Mouse (Mus musculus) liver, adult 2 months (tissue): ENCODE data around the gene Sorl1. TPM values are rescaled to one million over a fixed set of nuclear protein-coding genes. Genes with fewer than 3 reads are reported as not detected.

Source experiments
- DNase-seq: peaks from one replicate; pipeline ENCODE4 v3.0.0-alpha.2; 2011; ENCODE audit warnings: low read depth, low spot score; ENCODE audit errors: extremely low read depth
- H3K27ac ChIP-seq: fragments of 200-500 bp; replicated peaks from 2 replicates; pipeline ENCODE4 v1.5.1; 2012; ENCODE audit warnings: low read depth, mild to moderate bottlenecking, control low read depth, inconsistent platforms, low read length; ENCODE audit not compliant: insufficient read depth
- H3K27me3 ChIP-seq: fragments of 200-500 bp; 2 replicates; pipeline ENCODE4 v1.6.1; 2012; ENCODE audit warnings: mild to moderate bottlenecking, moderate library complexity, low read length, inconsistent platforms; ENCODE audit not compliant: control insufficient read depth, insufficient read depth
- H3K36me3 ChIP-seq: fragments of 200-500 bp; 2 replicates; pipeline ENCODE4 v1.6.1; 2012; ENCODE audit warnings: low read length, inconsistent platforms; ENCODE audit not compliant: control insufficient read depth, insufficient read depth
- H3K4me1 ChIP-seq: fragments of 200-500 bp; 2 replicates; pipeline ENCODE4 v1.6.1; 2011; ENCODE audit warnings: low read length; ENCODE audit not compliant: control insufficient read depth, insufficient read depth
- H3K4me3 ChIP-seq: fragments of 200-500 bp; 2 replicates; pipeline ENCODE4 v1.5.1; 2011; ENCODE audit warnings: low read depth, mild to moderate bottlenecking, control low read depth, low read length, moderate library complexity; ENCODE audit not compliant: insufficient read depth
- H3K79me2 ChIP-seq: fragments of 200-500 bp; 2 replicates; pipeline ENCODE4 v1.6.1; 2012; ENCODE audit warnings: inconsistent platforms, mild to moderate bottlenecking, low read length, moderate library complexity; ENCODE audit not compliant: control insufficient read depth, insufficient read depth
- H3K9ac ChIP-seq: fragments of 200-500 bp; 2 replicates; pipeline ENCODE4 v1.6.1; 2012; ENCODE audit warnings: low read depth, mild to moderate bottlenecking, control low read depth, inconsistent platforms, low read length
- CTCF ChIP-seq: fragments of 200-500 bp; IDR thresholded peaks from 2 replicates; pipeline ENCODE4 v1.5.1; 2011; ENCODE audit warnings: low read depth, low read length, control low read depth
- POLR2A ChIP-seq: fragments of 200-500 bp; IDR thresholded peaks from 2 replicates; pipeline ENCODE4 v1.6.1; 2011; ENCODE audit warnings: low read length, control low read depth; ENCODE audit not compliant: insufficient read depth; ENCODE audit errors: extremely low read depth
- WGBS: fragments of 180-500 bp; shearing (Covaris S2); methylation state at CpG from one replicate; pipeline ENCODE4 v1.1.7; 2018; 5-methylcytosine and 5-hydroxymethylcytosine counted together
- polyA plus RNA-seq: library from polyadenylated mRNA; depleted of rRNA; stranded (reverse); fragments of >200 nt; gene quantifications from 2 replicates; pipeline ENCODE4 v1.2.3, GENCODE M21; 2012
- total RNA-seq: library from RNA; depleted of rRNA; stranded (reverse); fragments of >200 nt; gene quantifications from 2 replicates; pipeline ENCODE4 v1.2.3, GENCODE M21; 2014

Gene Sorl1
- total and polyA plus RNA-seq, 2 experiments: 1.4 to 2.3 TPM

GRCm38 (mm10) chr9:42022318-42022717 is 101.8 kb downstream of the Sorl1 start:
- no peak for DNase-seq
- Histone ChIP-seq H3K36me3 (no peaks in the 10 kb centered on the region), H3K9ac (no peak overlapping the region), H3K4me1 (no peaks in the 10 kb centered on the region), H3K27me3 (no peaks in the 10 kb centered on the region), H3K79me2 (no peaks in the 10 kb centered on the region), H3K4me3 (no peak overlapping the region), H3K27ac (no peak overlapping the region)
- TF ChIP-seq CTCF (no peak), POLR2A (no peak)
- 90% methylated on average over 12 of the region's 12 CpGs for WGBS

- TF ChIP-seq POLR2A: no peak
- TF ChIP-seq CTCF: no peak
- Histone ChIP-seq H3K27ac (no peak overlapping the region), H3K27me3 (no peaks in the 10 kb centered on the region), H3K4me3 (no peak overlapping the region), H3K79me2 (no peaks in the 10 kb centered on the region), H3K4me1 (no peaks in the 10 kb centered on the region), H3K9ac (no peak overlapping the region), H3K36me3 (no peaks in the 10 kb centered on the region)
- WGBS: 49% methylated on average over 7 of the region's 7 CpGs
- no peak for DNase-seq
Observed at GRCm38 (mm10) chr9:42019308-42020031, 104.6 kb downstream of the Sorl1 start.

- no peak for TF ChIP-seq CTCF
- TF ChIP-seq POLR2A: no peak
- H3K27me3 ChIP-seq: no peaks in the 10 kb centered on the region
- no peak overlapping the region for H3K4me3 ChIP-seq
Observed at GRCm38 (mm10) chr9:42008501-42008900, 115.6 kb downstream of the Sorl1 start.

GRCm38 (mm10) chr9:42005101-42005500 is 119.0 kb downstream of the Sorl1 start:
- DNase-seq: no peak

More at GRCm38 (mm10) chr9:42008501-42008900, 115.6 kb downstream of the Sorl1 start:
- H3K27ac ChIP-seq: no peak overlapping the region
- no peaks in the 10 kb centered on the region for H3K79me2 ChIP-seq
- no peak for DNase-seq
- no peaks in the 10 kb centered on the region for H3K36me3 ChIP-seq
- H3K4me1 ChIP-seq: no peaks in the 10 kb centered on the region
- 92% methylated on average over 5 of the region's 5 CpGs for WGBS
- no peak overlapping the region for H3K9ac ChIP-seq

GRCm38 (mm10) chr9:42004140-42004539 is 120.0 kb downstream of the Sorl1 start:
- TF ChIP-seq CTCF: no peak
- no peak for TF ChIP-seq POLR2A
- no peaks in the 10 kb centered on the region for H3K36me3 ChIP-seq
- no peak overlapping the region for H3K9ac ChIP-seq
- no peaks in the 10 kb centered on the region for H3K79me2 ChIP-seq
- H3K4me1 ChIP-seq: no peaks in the 10 kb centered on the region
- H3K27me3 ChIP-seq: no peaks in the 10 kb centered on the region
- no peak overlapping the region for H3K27ac ChIP-seq
- no peak for DNase-seq
- no peak overlapping the region for H3K4me3 ChIP-seq
- 83% methylated on average over 4 of the region's 4 CpGs for WGBS

More at GRCm38 (mm10) chr9:42005101-42005500, 119.0 kb downstream of the Sorl1 start:
- Histone ChIP-seq H3K79me2 (no peaks in the 10 kb centered on the region), H3K36me3 (no peaks in the 10 kb centered on the region), H3K4me3 (no peak overlapping the region), H3K9ac (no peak overlapping the region), H3K27me3 (no peaks in the 10 kb centered on the region), H3K4me1 (no peaks in the 10 kb centered on the region), H3K27ac (no peak overlapping the region)
- TF ChIP-seq POLR2A (no peak), CTCF (no peak)
- WGBS: 85% methylated on average over 8 of the region's 8 CpGs
